Mouse (Mus musculus): Measurements from ENCODE around the gene Dennd6a. TPM values are rescaled to one million over a fixed set of nuclear protein-coding genes. Genes with fewer than 3 reads are reported as not detected.
"Not testable (repeated sequence)": the region's sequence is repeated elsewhere in the genome, so short reads cannot be mapped to it uniquely, and the experiment has no call there.

Gene Dennd6a
- total RNA-seq, 4 experiments from 2014 or later, result 12.4 to 13.4 (median 12.9) TPM

- DNase-seq (ENCODE audit: low spot score), result no peak
Measured at GRCm38 (mm10) chr14:26639961-26640360, 66.3 kb downstream of the Dennd6a start.

- DNase-seq (ENCODE audit: low spot score), result no peak
Measured at GRCm38 (mm10) chr14:26643006-26643624, 69.5 kb downstream of the Dennd6a start.

DNA sequence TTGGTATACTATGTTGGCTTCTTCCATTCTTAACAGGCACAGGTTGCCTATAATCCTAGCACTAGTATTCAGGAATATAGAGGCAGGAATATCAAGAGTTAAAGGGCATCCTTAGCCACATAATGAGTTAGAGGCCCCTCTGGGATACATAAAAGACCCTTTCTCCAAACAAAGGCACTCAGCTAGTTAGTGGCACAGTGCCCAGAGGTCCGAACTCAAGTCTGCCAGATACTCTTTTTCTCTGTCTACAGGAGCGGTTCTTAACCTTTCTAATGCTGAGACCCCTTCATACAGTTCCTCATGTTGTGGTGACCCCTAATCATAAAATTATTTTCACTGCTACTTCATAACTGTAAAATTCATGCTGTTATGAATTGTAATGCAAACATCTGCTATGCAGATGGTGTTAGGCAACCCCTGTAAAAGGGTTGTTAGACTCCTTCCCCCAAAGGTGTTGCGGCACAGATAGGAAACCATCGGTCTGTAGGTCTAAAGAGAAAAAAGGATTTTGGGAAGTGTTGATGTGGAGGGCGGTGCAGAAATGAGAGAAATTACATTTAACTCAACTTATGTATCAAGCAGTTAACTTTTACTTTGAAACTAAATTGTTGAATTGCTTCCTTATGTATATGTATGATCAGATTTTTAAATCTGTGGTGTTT is 72.5 kb downstream of the Dennd6a start:
- DNase-seq (ENCODE audit: low spot score), result no peak

GRCm38 (mm10) chr14:26647811-26648210 is 74.2 kb downstream of the Dennd6a start:
- no peak for DNase-seq (ENCODE audit: low spot score)

DNA sequence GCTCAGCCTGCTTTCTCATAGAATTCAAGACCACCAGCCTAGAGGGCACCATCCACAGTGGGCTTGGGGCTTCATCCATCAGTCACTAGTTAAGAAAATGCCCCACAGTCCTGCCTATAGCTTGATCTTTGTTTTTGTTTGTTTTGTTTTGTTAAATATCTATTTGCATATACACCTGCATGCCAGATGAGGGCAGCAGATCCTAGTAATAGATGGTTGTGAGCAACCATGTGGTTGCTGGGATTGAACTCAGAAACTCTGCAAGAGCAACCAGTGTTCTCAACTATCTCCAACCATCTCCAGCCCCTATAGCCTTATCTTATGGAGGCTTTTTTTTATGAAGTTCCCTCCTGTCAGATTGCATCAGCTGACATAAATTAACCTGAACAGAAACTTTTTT is 78.2 kb downstream of the Dennd6a start:
- DNase-seq (ENCODE audit: low spot score), result no peak

DNA sequence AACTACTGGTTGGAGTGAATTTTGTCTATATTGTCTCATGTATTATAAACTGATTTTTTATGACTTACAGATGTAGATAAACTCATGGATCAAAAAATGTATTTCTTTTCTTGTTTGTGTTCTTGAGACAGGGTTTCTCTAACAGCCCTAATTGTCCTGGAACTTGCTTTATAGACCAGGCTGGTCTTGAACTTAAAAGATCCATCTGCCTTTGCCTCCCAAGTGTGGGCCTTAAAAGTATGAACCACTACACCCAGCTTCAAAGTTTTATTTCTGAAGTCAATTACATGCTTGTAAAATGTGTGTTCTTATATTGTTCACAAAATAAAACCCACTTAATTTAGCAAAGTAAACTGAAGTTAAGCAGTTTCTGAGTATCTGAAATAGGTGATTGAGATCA is 84.5 kb downstream of the Dennd6a start:
- no peak for DNase-seq (ENCODE audit: low spot score)

- no peak for DNase-seq (ENCODE audit: low spot score)
Measured at GRCm38 (mm10) chr14:26660233-26660632, 86.6 kb downstream of the Dennd6a start.

DNA sequence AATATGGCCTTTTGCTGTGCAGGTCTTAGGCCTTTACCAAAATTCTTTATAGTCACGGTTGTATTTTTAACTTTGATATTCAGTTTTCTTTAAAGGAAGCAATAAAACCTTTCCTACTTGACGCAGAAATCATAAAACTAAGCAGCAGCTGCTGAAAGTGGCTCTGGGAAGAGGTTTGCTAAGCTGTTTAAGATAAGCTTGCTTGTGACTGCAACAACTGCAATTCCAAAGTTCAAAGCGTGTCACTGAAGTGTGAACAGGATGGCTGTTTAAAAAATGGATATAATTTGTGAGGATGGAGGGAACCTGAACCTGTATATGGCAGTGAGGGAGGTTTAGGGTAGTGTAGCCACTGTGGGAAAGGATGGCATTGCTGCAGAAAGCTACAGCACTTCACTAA is 88.4 kb downstream of the Dennd6a start:
- DNase-seq (ENCODE audit: low spot score), result no peak

GRCm38 (mm10) chr14:26662488-26662887 is 88.8 kb downstream of the Dennd6a start:
- no peak for DNase-seq (ENCODE audit: low spot score)

GRCm38 (mm10) chr14:26663851-26664250 is 90.2 kb downstream of the Dennd6a start:
- no peak for DNase-seq (ENCODE audit: low spot score)

DNA sequence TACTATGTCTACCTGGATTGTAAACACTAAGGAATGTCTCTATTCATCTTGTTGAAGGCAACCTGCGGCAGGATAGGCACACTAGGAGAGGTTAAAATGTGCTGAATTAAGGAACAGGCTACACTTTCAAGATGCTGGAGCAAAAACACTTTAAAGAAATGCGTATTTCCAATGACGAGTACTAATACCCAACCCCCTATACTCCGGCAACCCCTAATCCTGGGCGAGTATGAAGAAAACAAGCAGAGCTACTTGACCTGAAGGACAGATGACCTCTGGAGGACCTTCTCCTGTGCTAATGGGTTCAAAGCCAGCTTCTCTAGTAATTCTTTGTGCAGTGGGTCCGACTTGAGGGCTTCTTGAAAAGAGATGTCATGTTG is 94.3 kb downstream of the Dennd6a start:
- no peak for DNase-seq (ENCODE audit: low spot score)

DNA sequence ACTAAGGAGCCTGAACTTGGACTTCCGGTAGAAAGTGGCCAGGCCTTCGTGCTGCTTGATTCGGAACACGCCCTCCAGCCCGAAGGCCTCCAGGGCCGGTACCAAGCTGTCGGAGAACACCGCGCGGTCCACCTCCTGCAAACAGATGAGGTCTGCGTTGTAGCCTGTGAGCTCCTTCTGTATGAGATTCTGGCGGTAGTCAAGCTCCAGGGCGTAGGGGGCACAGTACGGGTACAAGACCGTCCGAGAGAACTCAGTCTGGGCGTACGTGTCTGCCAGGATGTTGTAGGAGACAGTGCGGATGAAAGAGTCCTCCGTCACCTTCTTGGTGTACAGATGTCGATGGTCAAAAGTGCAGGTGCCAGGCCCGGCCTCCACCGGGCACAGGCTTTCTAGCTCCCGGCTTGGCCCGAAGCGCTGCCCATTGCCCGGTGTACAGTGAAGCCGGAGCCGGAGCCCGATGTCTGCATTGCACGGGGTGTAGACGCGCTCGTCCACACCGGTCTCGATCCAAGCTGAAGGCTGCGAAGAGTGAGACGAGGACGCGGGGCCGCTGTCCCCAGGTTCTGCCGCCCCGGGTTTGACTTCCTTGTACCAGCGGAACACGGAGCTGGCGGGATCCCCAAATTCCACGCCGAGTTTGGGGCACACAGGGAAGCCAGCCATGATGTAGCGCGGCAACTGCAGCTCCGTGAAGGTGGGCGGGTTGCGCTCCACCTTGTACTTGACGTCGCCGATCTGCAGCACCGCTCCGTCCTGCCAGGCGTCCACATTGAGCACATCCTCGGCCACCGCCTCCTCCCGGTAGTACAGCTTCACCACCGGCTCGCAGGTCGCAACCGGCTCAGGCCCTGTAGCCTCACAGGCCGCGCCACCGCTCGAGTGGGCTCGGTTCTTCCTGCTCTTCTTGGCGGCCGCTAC is 95.0 kb downstream of the Dennd6a start:
- no peak for DNase-seq (ENCODE audit: low spot score)

DNA sequence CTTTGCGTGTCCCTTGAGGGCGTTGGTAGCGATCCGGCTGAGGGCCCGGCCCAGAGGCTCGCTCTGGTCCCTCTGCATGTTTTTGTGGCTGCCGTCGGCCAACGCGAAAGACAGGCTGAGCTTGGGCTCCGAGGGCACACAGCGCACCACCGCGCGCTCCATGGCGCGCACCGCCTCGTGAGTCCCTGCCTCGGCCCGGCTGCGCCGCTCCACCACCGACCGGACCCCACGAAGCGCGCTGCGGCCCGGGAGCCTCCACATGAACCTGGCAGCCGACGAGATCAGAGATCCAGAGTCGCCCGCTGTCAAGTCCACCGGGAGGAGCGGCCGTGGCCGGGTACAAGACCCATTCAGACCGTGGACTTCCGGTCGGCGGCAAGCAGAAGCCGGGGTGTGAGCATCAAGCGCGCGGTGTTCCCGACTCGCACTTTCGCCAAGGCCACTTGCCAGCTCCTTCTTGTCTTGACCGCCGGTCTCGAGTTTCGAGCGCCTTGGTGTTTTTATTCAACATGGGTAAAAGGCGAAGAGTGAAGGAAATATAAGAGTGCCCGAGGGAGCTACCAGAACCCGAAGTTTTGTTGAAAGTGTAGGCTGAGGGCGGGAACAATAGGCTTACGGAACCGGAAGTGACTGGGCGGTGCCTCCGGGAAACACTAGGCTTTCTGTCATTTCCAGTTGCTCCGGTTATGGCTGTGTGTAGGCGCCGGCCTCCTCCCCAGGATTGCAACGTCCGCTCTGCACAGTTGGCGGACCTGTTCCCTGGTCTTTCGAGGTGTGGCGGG is 95.8 kb downstream of the Dennd6a start, which contains the start of gene Pde12:
TSS of gene Pde12 (minus strand) at position 592 of the 782 bp plus-strand sequence.
- DNase-seq (ENCODE audit: low spot score), result peak; percentile 90

DNA sequence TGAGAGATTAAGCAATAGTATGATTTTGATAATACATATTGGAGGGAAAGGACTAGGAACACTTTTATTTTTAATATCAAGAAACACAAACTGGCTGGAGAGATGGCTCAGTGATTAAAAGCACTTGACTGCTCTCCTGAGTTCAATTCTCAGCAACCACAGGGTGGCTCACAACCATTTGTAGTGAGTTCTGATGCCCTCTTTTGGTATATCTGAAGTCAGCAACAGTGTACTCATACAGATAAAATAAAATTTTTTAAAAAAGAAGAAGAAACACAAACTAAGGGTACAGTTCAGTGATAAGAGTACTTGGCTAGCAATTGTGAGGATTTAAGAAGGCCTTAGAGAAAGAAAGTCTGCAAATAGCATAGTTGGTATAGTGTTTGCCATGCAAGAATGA is 97.3 kb downstream of the Dennd6a start:
- no peak for DNase-seq (ENCODE audit: low spot score)

GRCm38 (mm10) chr14:26671870-26672615 is 98.4 kb downstream of the Dennd6a start:
- not testable (repeated sequence) for DNase-seq (ENCODE audit: low spot score)

DNA sequence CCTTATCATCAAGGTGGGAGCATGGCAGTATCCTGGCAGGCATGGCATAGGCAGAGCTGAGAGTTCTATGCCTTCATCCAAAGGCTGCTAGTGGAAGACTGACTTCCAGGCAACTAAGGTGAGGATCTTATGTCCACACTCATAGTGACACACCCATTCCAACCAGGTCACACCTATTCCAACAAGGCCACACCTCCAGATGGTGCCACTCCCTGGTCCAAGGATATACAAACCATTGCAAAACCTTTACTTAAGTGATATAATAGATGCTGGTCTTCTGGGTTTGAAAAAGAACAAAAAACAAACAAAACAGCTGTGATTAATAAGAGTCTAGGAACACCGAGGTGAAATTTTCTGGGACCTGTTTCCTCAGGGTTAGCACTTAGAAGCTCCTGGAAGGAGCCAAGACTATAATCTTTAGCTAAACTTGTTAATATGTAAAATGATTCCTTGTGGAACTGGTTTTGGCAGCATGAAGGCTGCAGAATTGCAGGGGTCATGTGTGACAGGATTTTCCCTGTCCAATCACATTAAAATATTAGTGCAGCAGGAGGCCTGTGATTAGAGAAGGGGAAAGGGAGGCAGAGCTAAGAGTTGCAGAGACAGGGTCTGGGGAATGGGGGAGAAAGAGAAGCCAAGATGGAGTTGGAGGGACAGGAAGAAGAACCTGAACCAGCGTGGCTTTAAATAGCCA is 101.0 kb downstream of the Dennd6a start:
- DNase-seq (ENCODE audit: low spot score), result not testable (repeated sequence)

DNA sequence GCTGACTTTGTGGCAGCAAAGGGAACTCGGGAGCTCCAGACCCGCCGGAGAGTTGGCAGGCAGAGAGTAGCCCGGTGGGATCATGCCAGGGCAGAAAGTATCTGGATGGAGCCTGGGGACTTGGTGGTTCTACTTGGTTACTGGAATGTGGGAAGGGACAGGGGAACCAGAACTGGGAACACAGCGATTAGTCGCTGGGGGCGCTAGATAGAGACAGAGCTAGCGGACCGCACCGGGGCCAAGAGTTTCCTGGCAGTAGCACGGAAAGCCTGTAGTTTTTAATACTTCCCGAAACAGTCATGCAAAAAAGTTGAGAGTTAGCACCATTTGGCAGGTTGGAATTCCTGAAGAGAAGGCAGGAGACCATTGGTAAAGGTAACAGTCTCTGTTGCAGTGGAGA is 101.7 kb downstream of the Dennd6a start:
- DNase-seq (ENCODE audit: low spot score), result peak; percentile 11

GRCm38 (mm10) chr14:26675791-26676190 is 102.1 kb downstream of the Dennd6a start:
- DNase-seq (ENCODE audit: low spot score), result no peak
